8 mouse cellular contexts compared by ENCODE assay signal in the genomic region with DNA sequence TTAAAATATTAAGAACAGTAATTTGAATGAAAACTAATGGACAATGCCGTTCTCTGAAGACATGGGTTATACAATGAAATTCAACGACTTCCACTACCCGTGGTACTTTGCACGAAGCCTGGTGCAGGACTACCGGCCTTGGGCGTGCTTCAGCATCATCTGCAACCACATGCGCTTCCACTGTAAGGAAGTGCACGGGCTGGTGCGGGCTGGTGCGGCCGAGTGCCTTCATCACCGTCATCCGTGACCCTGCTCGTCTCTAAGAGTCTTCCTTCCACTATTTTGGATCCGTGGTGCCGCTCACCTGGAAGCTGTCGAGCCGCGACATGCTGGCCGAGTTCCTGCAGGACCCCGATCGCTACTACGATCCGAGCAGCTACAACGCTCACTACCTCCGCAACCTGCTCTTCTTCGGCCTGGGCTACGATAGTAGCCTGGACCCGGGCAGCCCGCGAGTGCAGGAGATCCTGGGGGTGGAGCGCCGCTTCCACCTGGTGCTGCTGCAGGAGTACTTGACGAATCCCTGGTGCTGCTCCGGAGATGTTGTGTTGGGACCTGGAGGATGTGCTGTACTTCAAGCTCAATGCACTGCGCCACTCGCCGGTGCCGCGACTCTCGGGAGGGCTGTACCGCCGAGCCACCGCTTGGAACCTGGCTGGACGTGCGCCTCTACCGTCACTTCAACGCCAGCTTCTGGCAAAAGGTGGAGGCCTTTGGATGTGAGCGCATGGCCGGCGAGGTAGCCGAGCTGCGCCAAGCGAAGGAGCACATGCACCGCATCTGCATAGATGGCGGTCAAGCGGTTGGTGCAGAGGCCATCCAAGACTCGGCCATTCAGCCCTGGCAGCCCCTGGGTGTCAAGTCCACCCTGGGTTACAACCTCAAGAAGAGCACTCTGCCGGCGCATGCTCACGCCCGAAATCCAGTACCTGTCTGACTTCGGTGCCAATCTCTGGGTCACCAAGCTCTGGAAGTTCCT. TPM values are rescaled to one million over a fixed set of nuclear protein-coding genes. Genes with fewer than 3 reads are reported as not detected.
DNase-seq lines count a peak whose midpoint lies in the region; ATAC-seq and TF ChIP-seq lines count a peak whose summit lies in the region.

No protein-coding gene starts in this region.

- peak overlapping the region; percentile 79 for H3K4me3 ChIP-seq in E14TG2a.4 (replicated peaks; ENCODE audit: low read length)
- peak overlapping the region; percentile 47 for H3K4me3 ChIP-seq in cortical plate, adult 2 months (ENCODE audit: insufficient read depth, low read length)
- H3K4me3 ChIP-seq in hindbrain, embryonic 15.5 days = peak overlapping the region; percentile 46

- DNase-seq in cerebellum, postnatal 4 days (ENCODE audit: low spot score in 2 of 2) = no peak
- DNase-seq in mesoderm, embryonic 11.5 days (ENCODE audit: low read depth, low spot score) = peak; percentile 39
- no peak for DNase-seq in thymus, adult 18-20 months
- no peak for DNase-seq in urinary bladder, postnatal 14 days (ENCODE audit: low spot score)

- no peaks in the 10 kb centered on the region for H3K36me3 ChIP-seq in E14TG2a.4 (ENCODE audit: insufficient read depth, low read length)
- H3K36me3 ChIP-seq in hindbrain, embryonic 15.5 days = no peaks in the 10 kb centered on the region

- peak; percentile 75 for ATAC-seq in cerebellum, adult (ENCODE audit: insufficient number of reproducible peaks, low FRiP score, low TSS enrichment)
- ATAC-seq in hindbrain, embryonic 15.5 days (ENCODE audit: low FRiP score, low read depth) = peak; percentile 74

- H3K27ac ChIP-seq in cortical plate, adult 2 months (ENCODE audit: insufficient read depth, low read length) = no peak overlapping the region
- H3K27ac ChIP-seq in hindbrain, embryonic 15.5 days (replicated peaks) = 0 out of 2 replicates have a peak overlapping the region, but pooled peaks have one; percentile 28

- peak overlapping the region; percentile 32 for H3K9ac ChIP-seq in hindbrain, embryonic 15.5 days

- peaks cover 16% of the 10 kb centered on the region for H3K4me1 ChIP-seq in E14TG2a.4 (replicated peaks; ENCODE audit: low read depth, low read length)
- no peaks in the 10 kb centered on the region for H3K4me1 ChIP-seq in cortical plate, adult 2 months (ENCODE audit: control insufficient read depth, insufficient read depth, low read length)
- peaks cover 10% of the 10 kb centered on the region; the same call in 1 of the 2 replicates for H3K4me1 ChIP-seq in hindbrain, embryonic 15.5 days (replicated peaks)

- H3K4me2 ChIP-seq in hindbrain, embryonic 15.5 days = peak overlapping the region; percentile 82

- no peak for TF ChIP-seq CTCF in E14TG2a.4 (conservative IDR thresholded peaks at IDR 0.05; ENCODE audit: low read length)
- no peak for TF ChIP-seq CTCF in cortical plate, adult 2 months (IDR thresholded peaks at IDR 0.05; ENCODE audit: extremely low read depth, insufficient read depth, low read length)

- 4% methylated on average over 63 of the region's 63 CpGs for WGBS in hindbrain, embryonic 15.5 days

- H3K27me3 ChIP-seq in E14TG2a.4 (ENCODE audit: insufficient read depth, low read length) = peaks cover 51% of the 10 kb centered on the region
- peaks cover 7% of the 10 kb centered on the region; the same call in 1 of the 2 replicates for H3K27me3 ChIP-seq in hindbrain, embryonic 15.5 days

- TF ChIP-seq POLR2A in cortical plate, adult 2 months (IDR thresholded peaks at IDR 0.05; ENCODE audit: extremely low read depth, insufficient read depth, low read length) = no peak

- no peaks in the 10 kb centered on the region for H3K9me3 ChIP-seq in E14TG2a.4 (ENCODE audit: low read length)
- H3K9me3 ChIP-seq in hindbrain, embryonic 15.5 days = no peaks in the 10 kb centered on the region

RNA-seq across cellular contexts. Expression of a gene that starts 25.4 kb away (rescaled TPM):
- polyA plus RNA-seq in cortical plate, adult 2 months (2012; rRNA removed) = 32.7 and 35.8 TPM in 2 replicates
- polyA plus RNA-seq in hindbrain, embryonic 15.5 days (2015; fragmentation: Nextera tagmentation; extraction: Ambion mirVana) = 12.3 and 12.8 TPM in 2 replicates

RNA-seq across cellular contexts. Expression of a gene that starts 26.5 kb away (rescaled TPM):
- 66.2 and 67.6 TPM in 2 replicates for polyA plus RNA-seq in cortical plate, adult 2 months (2012; rRNA removed)
- polyA plus RNA-seq in hindbrain, embryonic 15.5 days (2015; fragmentation: Nextera tagmentation; extraction: Ambion mirVana) = 101 and 104 TPM in 2 replicates
